Mouse (Mus musculus) liver, embryonic 11.5 days (tissue): Measurements from ENCODE around the gene Brd3. TPM values are rescaled to one million over a fixed set of nuclear protein-coding genes. Genes with fewer than 3 reads are reported as not detected.
A peak's percentile ranks its signal among the peaks of the same experiment; 100 is the strongest.
"Not testable (repeated sequence)": the region's sequence is repeated elsewhere in the genome, so short reads cannot be mapped to it uniquely, and the experiment has no call there.

Source experiments
- ATAC-seq: fragments of 200-750 bp; cut with Nextera tagmentation; replicated peaks from 2 replicates; pipeline ENCODE4 v1.8.0; 2017; ENCODE audit warnings: moderate number of reproducible peaks, mild to moderate bottlenecking, moderate TSS enrichment, moderate library complexity; ENCODE audit not compliant: low FRiP score
- DNase-seq: peaks from one replicate; pipeline ENCODE4 v3.0.0-alpha.2; 2017; ENCODE audit warnings: low spot score
- H3K27ac ChIP-seq: fragments of 300-500 bp; sonication (generic); 2 replicates; pipeline ENCODE4 v1.5.1; 2014; ENCODE audit warnings: mild to moderate bottlenecking, low read depth, low read length, control low read depth
- H3K27me3 ChIP-seq: fragments of 300-500 bp; sonication (generic); replicated peaks from 2 replicates; pipeline ENCODE4 v1.6.1; 2014; ENCODE audit warnings: low read length, mixed read lengths; ENCODE audit not compliant: control insufficient read depth, insufficient read depth
- H3K36me3 ChIP-seq: fragments of 300-500 bp; sonication (generic); 2 replicates; pipeline ENCODE4 v1.6.1; 2014; ENCODE audit warnings: mild to moderate bottlenecking, low read length, moderate library complexity, mixed read lengths; ENCODE audit not compliant: control insufficient read depth, insufficient read depth
- H3K4me1 ChIP-seq: fragments of 300-500 bp; sonication (generic); replicated peaks from 2 replicates; pipeline ENCODE4 v1.6.1; 2014; ENCODE audit warnings: low read length, mixed read lengths; ENCODE audit not compliant: control insufficient read depth, insufficient read depth
- H3K4me2 ChIP-seq: fragments of 300-500 bp; sonication (generic); 2 replicates; pipeline ENCODE4 v1.6.1; 2014; ENCODE audit warnings: mild to moderate bottlenecking, control low read depth, moderate library complexity
- H3K4me3 ChIP-seq: fragments of 300-500 bp; sonication (generic); 2 replicates; pipeline ENCODE4 v1.5.1; 2014; ENCODE audit warnings: low read depth, low read length, control low read depth
- H3K9ac ChIP-seq: fragments of 300-500 bp; sonication (generic); 2 replicates; pipeline ENCODE4 v1.6.1; 2014; ENCODE audit warnings: low read depth, low read length, control low read depth
- H3K9me3 ChIP-seq: fragments of 300-500 bp; sonication (generic); 2 replicates; pipeline ENCODE4 v1.6.1; 2016; ENCODE audit warnings: low read length, inconsistent platforms, mixed read lengths; ENCODE audit not compliant: control insufficient read depth
- WGBS: fragments of 180-500 bp; shearing (Covaris S2); extraction: QIAGEN DNeasy Blood & Tissue Kit; methylation state at CpG from one replicate; pipeline ENCODE4 v1.1.7; 2014; 5-methylcytosine and 5-hydroxymethylcytosine counted together
- polyA plus RNA-seq: library from polyadenylated mRNA; unstranded; fragments of >200 nt; fragmentation: Nextera tagmentation; extraction: Ambion mirVana; gene quantifications from 2 replicates; pipeline ENCODE4 v1.2.1, GENCODE M21; 2014

The Brd3 gene
- polyA plus RNA-seq = 111 and 113 TPM in 2 replicates

GRCm38 (mm10) chr2:27507562-27507961 lies at the start of gene Brd3:
Brd3 (minus strand) TSS chr2:27507662.
- H3K9ac ChIP-seq = 0 out of 2 replicates have a peak within 1 kb of the TSS, but pooled peaks have one; percentile 3
- H3K9me3 ChIP-seq = peaks cover 3% of the 10 kb centered on the region; the same call in 1 of the 2 replicates
- H3K36me3 ChIP-seq = no peaks in the 10 kb centered on the region
- H3K4me2 ChIP-seq = peak within 1 kb of the TSS; percentile 22; the same call in 1 of the 2 replicates
- DNase-seq (no peak), ATAC-seq (no peak)
- no peak within 1 kb of the TSS for H3K4me3 ChIP-seq
- peaks cover 47% of the 10 kb centered on the region for H3K4me1 ChIP-seq
- no peaks in the 10 kb centered on the region for H3K27me3 ChIP-seq
- 67% methylated on average over 4 of the region's 4 CpGs for WGBS
- H3K27ac ChIP-seq = peak within 1 kb of the TSS; percentile 16; the same call in 1 of the 2 replicates

- ATAC-seq (no peak), DNase-seq (no peak)
- Histone ChIP-seq H3K4me3 (no peak overlapping the region), H3K4me2 (no peak overlapping the region), H3K27ac (no peak overlapping the region), H3K4me1 (peaks cover 7% of the 10 kb centered on the region; the same call in 1 of the 2 replicates), H3K9me3 (no peaks in the 10 kb centered on the region), H3K27me3 (no peaks in the 10 kb centered on the region), H3K9ac (no peak overlapping the region), H3K36me3 (no peaks in the 10 kb centered on the region)
- WGBS = 80% methylated on average over 6 of the region's 6 CpGs
Observed at GRCm38 (mm10) chr2:27556921-27557320, 49.5 kb upstream of the Brd3 start.

- no peak overlapping the region for H3K9ac ChIP-seq
- no peak overlapping the region for H3K4me3 ChIP-seq
- no peak overlapping the region for H3K27ac ChIP-seq
- H3K4me2 ChIP-seq = no peak overlapping the region
- ATAC-seq (0 out of 2 replicates have a peak, but pooled peaks have one; percentile 39), DNase-seq (no peak)
- no peaks in the 10 kb centered on the region for H3K36me3 ChIP-seq
- H3K9me3 ChIP-seq = no peaks in the 10 kb centered on the region
- H3K27me3 ChIP-seq = no peaks in the 10 kb centered on the region
- 0 out of 2 replicates have a peak, but pooled peaks cover 3% of the 10 kb centered on the region for H3K4me1 ChIP-seq
- 61% methylated on average over 9 of the region's 9 CpGs for WGBS
Observed at GRCm38 (mm10) chr2:27554308-27554707, 46.8 kb upstream of the Brd3 start.

- Histone ChIP-seq H3K27me3 (no peaks in the 10 kb centered on the region), H3K4me1 (0 out of 2 replicates have a peak, but pooled peaks cover 3% of the 10 kb centered on the region), H3K4me2 (no peak overlapping the region), H3K9ac (no peak overlapping the region), H3K27ac (no peak overlapping the region), H3K36me3 (no peaks in the 10 kb centered on the region), H3K9me3 (no peaks in the 10 kb centered on the region), H3K4me3 (no peak overlapping the region)
- ATAC-seq (no peak), DNase-seq (peak; percentile 69)
- 19% methylated on average over 7 of the region's 7 CpGs for WGBS
Observed at GRCm38 (mm10) chr2:27552620-27553287, 45.3 kb upstream of the Brd3 start.

- DNase-seq = no peak
- H3K4me2 ChIP-seq = no peak overlapping the region
- H3K27ac ChIP-seq = no peak overlapping the region
- H3K4me3 ChIP-seq = no peak overlapping the region
- no peaks in the 10 kb centered on the region for H3K9me3 ChIP-seq
- H3K36me3 ChIP-seq = no peaks in the 10 kb centered on the region
- ATAC-seq = no peak
- H3K4me1 ChIP-seq = no peaks in the 10 kb centered on the region
- H3K27me3 ChIP-seq = no peaks in the 10 kb centered on the region
- WGBS = 71% methylated on average over 1 of the region's 1 CpGs
- no peak overlapping the region for H3K9ac ChIP-seq
Observed at GRCm38 (mm10) chr2:27548664-27549369, 41.4 kb upstream of the Brd3 start.

GRCm38 (mm10) chr2:27547986-27548385 lies 40.5 kb upstream of the Brd3 start:
- no peaks in the 10 kb centered on the region for H3K27me3 ChIP-seq
- H3K9ac ChIP-seq = no peak overlapping the region
- no peaks in the 10 kb centered on the region for H3K4me1 ChIP-seq
- WGBS = 79% methylated on average over 2 of the region's 2 CpGs
- H3K9me3 ChIP-seq = no peaks in the 10 kb centered on the region
- no peak overlapping the region for H3K27ac ChIP-seq
- H3K4me3 ChIP-seq = no peak overlapping the region
- ATAC-seq (no peak), DNase-seq (no peak)
- H3K4me2 ChIP-seq = no peak overlapping the region
- no peaks in the 10 kb centered on the region for H3K36me3 ChIP-seq

GRCm38 (mm10) chr2:27547326-27547725 lies 39.9 kb upstream of the Brd3 start:
- H3K9ac ChIP-seq = no peak overlapping the region
- no peaks in the 10 kb centered on the region for H3K27me3 ChIP-seq
- H3K9me3 ChIP-seq = no peaks in the 10 kb centered on the region
- DNase-seq (no peak), ATAC-seq (no peak)
- no peaks in the 10 kb centered on the region for H3K36me3 ChIP-seq
- no peak overlapping the region for H3K4me3 ChIP-seq
- H3K4me2 ChIP-seq = no peak overlapping the region
- H3K27ac ChIP-seq = no peak overlapping the region
- WGBS = 38% methylated on average over 1 of the region's 1 CpGs
- H3K4me1 ChIP-seq = no peaks in the 10 kb centered on the region

GRCm38 (mm10) chr2:27546041-27546440 lies 38.6 kb upstream of the Brd3 start:
- not testable (repeated sequence) for ATAC-seq, H3K9ac ChIP-seq, H3K4me1 ChIP-seq, DNase-seq, H3K4me3 ChIP-seq, H3K27me3 ChIP-seq, H3K9me3 ChIP-seq, H3K4me2 ChIP-seq, H3K36me3 ChIP-seq, H3K27ac ChIP-seq
- 90% methylated on average over 8 of the region's 8 CpGs for WGBS
